In genomic region chr10:67377643-67378223, GRCm38 (mm10) we compare ENCODE assay signal across 10 mouse cellular contexts.
DNase-seq lines count a peak whose midpoint lies in the region; ATAC-seq and TF ChIP-seq lines count a peak whose summit lies in the region.
"Had no signal": no experiment of that assay in that cellular context is flagged by ENCODE, and none has a peak within 500 bp of the region (broad histone marks: within the 10 kb centered on the region; RNA-seq: fewer than 3 reads in every experiment).

No protein-coding gene starts in this region.

- no peak for ATAC-seq in embryonic facial prominence, embryonic 15.5 days (ENCODE audit: insufficient number of reproducible peaks, low FRiP score, low TSS enrichment, low read depth)
- ATAC-seq in monocyte, adult 5-6 weeks (replicated peaks; ENCODE audit: insufficient number of reproducible peaks, low FRiP score, low TSS enrichment, poor library complexity, severe bottlenecking): no peak
- no peak for ATAC-seq in activated CD4-positive, CD25-positive, alpha-beta regulatory T cell, adult 4 months

- 0 out of 2 replicates have a peak, but pooled peaks cover 2% of the 10 kb centered on the region for H3K4me1 ChIP-seq in kidney, adult 2 months (ENCODE audit: control insufficient read depth, insufficient read depth, low read length)
- peaks cover 12 to 13% of the 10 kb centered on the region in 2 experiments for H3K4me1 ChIP-seq in CH12.LX (ENCODE audit: control insufficient read depth in 1 of 2, insufficient read depth in 2 of 2)
- peaks cover 3% of the 10 kb centered on the region; the same call in 1 of the 2 replicates for H3K4me1 ChIP-seq in embryonic facial prominence, embryonic 15.5 days
- peaks cover 26% of the 10 kb centered on the region for H3K4me1 ChIP-seq in limb, embryonic 10.5 days

- no peak for TF ChIP-seq RAD21 in CH12.LX (IDR thresholded peaks at IDR 0.05; ENCODE audit: low read depth, low read length)

- TF ChIP-seq EP300 in CH12.LX (IDR thresholded peaks at IDR 0.05; ENCODE audit: low read length): peak; percentile 23; the same call in 1 of the 2 replicates

- no peaks in the 10 kb centered on the region for H3K27me3 ChIP-seq in kidney, adult 2 months (replicated peaks; ENCODE audit: control insufficient read depth, insufficient read depth, low read length)
- no peaks in the 10 kb centered on the region for H3K27me3 ChIP-seq in CH12.LX (replicated peaks)
- no peaks in the 10 kb centered on the region for H3K27me3 ChIP-seq in embryonic facial prominence, embryonic 15.5 days
- H3K27me3 ChIP-seq in limb, embryonic 10.5 days (ENCODE audit: low read depth, poor library complexity, severe bottlenecking): no peaks in the 10 kb centered on the region

- no peak overlapping the region; the same call in 1 of the 2 replicates for H3K4me2 ChIP-seq in CH12.LX (ENCODE audit: insufficient read depth, low read depth, poor library complexity, severe bottlenecking)
- H3K4me2 ChIP-seq in embryonic facial prominence, embryonic 15.5 days (replicated peaks): peak overlapping the region; percentile 25; the same call in 1 of the 2 replicates

- no peak for TF ChIP-seq CTCF in kidney, adult 2 months (conservative IDR thresholded peaks at IDR 0.05; ENCODE audit: insufficient read depth, insufficient read length, low read depth, low read length)
- no peak for TF ChIP-seq CTCF in CH12.LX (conservative IDR thresholded peaks at IDR 0.05 in 1 of 2, IDR thresholded peaks at IDR 0.05 in 1 of 2; ENCODE audit: low read depth in 2 of 2, low read length in 2 of 2)

- H3K9me3 ChIP-seq in CH12.LX (replicated peaks; ENCODE audit: low read length): no peaks in the 10 kb centered on the region
- H3K9me3 ChIP-seq in embryonic facial prominence, embryonic 15.5 days (replicated peaks): no peaks in the 10 kb centered on the region
- H3K9me3 ChIP-seq in limb, embryonic 10.5 days (replicated peaks): no peaks in the 10 kb centered on the region

- dilution Hi-C loops in CH12.LX (cut with MboI; ENCODE audit: extremely low pct_ligation_motif_present, extremely low pct_unique_long_range_greater_than_20kb, low sequenced_read_pairs): no loop called here

- no peak overlapping the region for H3K27ac ChIP-seq in kidney, adult 2 months (ENCODE audit: insufficient read depth, low read depth, low read length)
- no peak overlapping the region for H3K27ac ChIP-seq in CH12.LX (ENCODE audit: insufficient read depth, low read depth)
- H3K27ac ChIP-seq in embryonic facial prominence, embryonic 15.5 days (replicated peaks): no peak overlapping the region
- peak overlapping the region; percentile 75 for H3K27ac ChIP-seq in limb, embryonic 10.5 days

- peak; percentile 7 for DNase-seq in kidney, adult 2 months
- DNase-seq in kidney, adult 8-10 months: no peak
- DNase-seq in CH12.LX (ENCODE audit: extremely low read depth): peak; percentile 6
- DNase-seq in limb, embryonic 10.5 days (ENCODE audit: low spot score): peak; percentile 46
- no peak for DNase-seq in spleen, postnatal 14 days (ENCODE audit: low spot score in 2 of 2)
- DNase-seq: thymus, postnatal 25 days had no signal

- TF ChIP-seq POLR2A in kidney, adult 2 months (IDR thresholded peaks at IDR 0.05; ENCODE audit: low read depth, low read length): no peak
- no peak for TF ChIP-seq POLR2A in CH12.LX (IDR thresholded peaks at IDR 0.05; ENCODE audit: low read depth, low read length)

- no peak overlapping the region for H3K4me3 ChIP-seq in kidney, adult 2 months (ENCODE audit: insufficient read depth, low read depth, low read length)
- no peak overlapping the region for H3K4me3 ChIP-seq in CH12.LX (replicated peaks in 1 of 3; ENCODE audit: low read depth in 2 of 3, low read length in 2 of 3, poor library complexity in 1 of 3)
- H3K4me3 ChIP-seq in embryonic facial prominence, embryonic 15.5 days (replicated peaks): no peak overlapping the region
- no peak overlapping the region for H3K4me3 ChIP-seq in limb, embryonic 10.5 days
- H3K4me3 ChIP-seq: erythroblast, embryonic 14.5 days had no signal

- no peak overlapping the region for H3K9ac ChIP-seq in CH12.LX (ENCODE audit: insufficient read depth, low read depth)
- H3K9ac ChIP-seq in embryonic facial prominence, embryonic 15.5 days: no peak overlapping the region

- 42% methylated on average over 17 of the region's 17 CpGs for WGBS in kidney, adult 2 months
- 34% methylated on average over 17 of the region's 17 CpGs for WGBS in embryonic facial prominence, embryonic 15.5 days
- WGBS in limb, embryonic 10.5 days: 55% methylated on average over 17 of the region's 17 CpGs

- no peaks in the 10 kb centered on the region for H3K36me3 ChIP-seq in kidney, adult 2 months (ENCODE audit: control insufficient read depth, insufficient read depth, low read length)
- no peaks in the 10 kb centered on the region for H3K36me3 ChIP-seq in CH12.LX (replicated peaks in 1 of 2; ENCODE audit: control insufficient read depth in 1 of 2, insufficient read depth in 1 of 2, low read length in 1 of 2)
- no peaks in the 10 kb centered on the region for H3K36me3 ChIP-seq in embryonic facial prominence, embryonic 15.5 days
- H3K36me3 ChIP-seq in limb, embryonic 10.5 days: no peaks in the 10 kb centered on the region

- in situ Hi-C loops in CH12.LX (cut with MboI; ENCODE audit: low pct_ligation_motif_present, low pct_unique_long_range_greater_than_20kb, low sequenced_read_pairs): no loop called here

- no peaks in the 10 kb centered on the region for H3K79me2 ChIP-seq in CH12.LX (replicated peaks; ENCODE audit: control insufficient read depth, extremely low read depth, insufficient read depth, poor library complexity, severe bottlenecking)

TF ChIP-seq in CH12.LX, 34 proteins besides CTCF, POLR2A, EP300 and RAD21:
- no peak for TF ChIP-seq HCFC1 (IDR thresholded peaks at IDR 0.05; ENCODE audit: low read depth, low read length)
- 0 out of 2 replicates have a peak, but pooled peaks have one; percentile 12 for TF ChIP-seq BHLHE40 (IDR thresholded peaks at IDR 0.05; ENCODE audit: low read depth, low read length)
- peak; percentile 39; the same call in 1 of the 2 replicates for TF ChIP-seq MEF2A (IDR thresholded peaks at IDR 0.05; ENCODE audit: borderline replicate concordance, low read depth, low read length)

Comparison
In these comparisons a context has a peak if more than half of its experiments do, and no peak if none do; other contexts are left out.
1. DNase-seq: peak in kidney, adult 2 months (single experiment), CH12.LX (single experiment) and limb, embryonic 10.5 days (single experiment); none in kidney, adult 8-10 months (0 of 2) and spleen, postnatal 14 days (0 of 2).